Mouse (Mus musculus) heart, embryonic 14.5 days (tissue): ENCODE results near the gene Olfr401. TPM values are rescaled to one million over a fixed set of nuclear protein-coding genes. Genes with fewer than 3 reads are reported as not detected.

Source experiments
- ATAC-seq: fragments of 200-750 bp; cut with Nextera tagmentation; 2 replicates; pipeline ENCODE4 v1.8.0; 2017; ENCODE audit warnings: low read depth, moderate TSS enrichment; ENCODE audit not compliant: insufficient number of reproducible peaks, insufficient read depth, low FRiP score
- H3K27ac ChIP-seq, 2 experiments: fragments of 200-500 bp in 1 of 2; fragments of 300-500 bp in 1 of 2; sonication (generic) in 1 of 2; replicated peaks in 1 of 2; 2 replicates each; pipeline ENCODE4 v1.5.1; 2012 to 2014; ENCODE audit warnings: low read depth in 2 of 2, low read length in 2 of 2, control low read depth in 1 of 2, mild to moderate bottlenecking in 1 of 2, mixed read lengths in 1 of 2; ENCODE audit not compliant: control insufficient read depth in 1 of 2, insufficient read depth in 1 of 2
- H3K27me3 ChIP-seq: fragments of 300-500 bp; sonication (generic); 2 replicates; pipeline ENCODE4 v1.6.1; 2014; ENCODE audit warnings: mild to moderate bottlenecking, low read length, control low read depth; ENCODE audit not compliant: control insufficient read depth, insufficient read depth
- H3K36me3 ChIP-seq: fragments of 300-500 bp; sonication (generic); 2 replicates; pipeline ENCODE4 v1.6.1; 2014; ENCODE audit warnings: mild to moderate bottlenecking, control low read depth, low read length, mixed read lengths; ENCODE audit not compliant: control insufficient read depth, insufficient read depth
- H3K4me1 ChIP-seq, 2 experiments: fragments of 200-500 bp in 1 of 2; fragments of 300-500 bp in 1 of 2; sonication (generic) in 1 of 2; 2 replicates each; pipeline ENCODE4 v1.6.1; 2012 to 2014; ENCODE audit warnings: low read length in 2 of 2, control low read depth in 1 of 2, mixed read lengths in 1 of 2; ENCODE audit not compliant: control insufficient read depth in 2 of 2, insufficient read depth in 2 of 2
- H3K4me2 ChIP-seq: fragments of 300-500 bp; sonication (generic); 2 replicates; pipeline ENCODE4 v1.6.1; 2014; ENCODE audit warnings: mild to moderate bottlenecking, low read length
- H3K4me3 ChIP-seq, 2 experiments: fragments of 200-500 bp in 1 of 2; fragments of 300-500 bp in 1 of 2; sonication (generic) in 1 of 2; 2 replicates each; pipeline ENCODE4 v1.5.1; 2012 to 2014; ENCODE audit warnings: low read length in 2 of 2, mild to moderate bottlenecking in 2 of 2, control low read depth in 1 of 2, low read depth in 1 of 2, moderate library complexity in 1 of 2; ENCODE audit not compliant: control insufficient read depth in 1 of 2, insufficient read depth in 1 of 2
- H3K9ac ChIP-seq: fragments of 300-500 bp; sonication (generic); 2 replicates; pipeline ENCODE4 v1.6.1; 2014; ENCODE audit warnings: mild to moderate bottlenecking, low read length
- H3K9me3 ChIP-seq: fragments of 300-500 bp; sonication (generic); 2 replicates; pipeline ENCODE4 v1.6.1; 2016; ENCODE audit warnings: low read length, control low read depth; ENCODE audit not compliant: control insufficient read depth
- polyA plus RNA-seq: library from polyadenylated mRNA; unstranded; fragments of >200 nt; fragmentation: Nextera tagmentation; extraction: Ambion mirVana; gene quantifications from 2 replicates; pipeline ENCODE4 v1.2.1, GENCODE M21; 2014

The Olfr401 gene
- polyA plus RNA-seq, 1 experiment from 2014 or later = not detected

DNA sequence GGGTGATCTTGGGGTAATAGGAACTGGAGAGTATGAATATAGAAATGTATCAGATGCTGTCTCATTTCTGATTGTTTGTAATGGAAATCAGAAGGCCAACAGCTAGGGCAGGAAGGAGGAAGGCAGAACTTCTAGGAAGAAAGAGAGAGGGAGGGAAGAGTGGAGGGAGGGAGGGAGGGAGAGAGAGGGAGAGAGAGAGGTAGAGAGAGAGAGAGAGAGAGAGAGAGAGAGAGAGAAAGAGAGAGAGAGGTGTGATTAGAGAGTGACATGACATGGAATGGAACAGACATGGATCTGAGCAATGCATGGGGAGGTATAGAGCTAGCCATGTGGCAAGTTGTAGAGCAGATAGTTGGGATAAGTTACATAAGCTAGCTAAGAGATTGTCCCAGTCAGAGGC, 55.3 kb downstream of the Olfr401 start:
- no peak overlapping the region for H3K27ac ChIP-seq
- H3K9me3 ChIP-seq = no peaks in the 10 kb centered on the region
- H3K9ac ChIP-seq = no peak overlapping the region
- no peak overlapping the region for H3K4me2 ChIP-seq
- H3K4me1 ChIP-seq = no peaks in the 10 kb centered on the region
- no peaks in the 10 kb centered on the region for H3K27me3 ChIP-seq
- H3K4me3 ChIP-seq = no peak overlapping the region
- no peaks in the 10 kb centered on the region for H3K36me3 ChIP-seq
- no peak for ATAC-seq

Other genes starting within 250 kb of the Olfr401 start
- gene Olfr394, start 222.9 kb upstream of the Olfr401 start, polyA plus RNA-seq = not detected in 2 replicates
- gene Olfr395, start 204.4 kb upstream of the Olfr401 start, polyA plus RNA-seq = not detected in 2 replicates
- gene Olfr23, start 177.0 kb upstream of the Olfr401 start, polyA plus RNA-seq = not detected in 2 replicates
- gene Olfr397, start 152.9 kb upstream of the Olfr401 start, polyA plus RNA-seq = not detected in 2 replicates
- not detected in 2 replicates for gene Olfr398, start 123.3 kb upstream of the Olfr401 start, polyA plus RNA-seq
- not detected in 2 replicates for gene Olfr139, start 57.2 kb upstream of the Olfr401 start, polyA plus RNA-seq
- gene Olfr399, start 57.1 kb upstream of the Olfr401 start, polyA plus RNA-seq = not detected in 2 replicates
- not detected in 2 replicates for gene Zfp616, start 43.8 kb upstream of the Olfr401 start, polyA plus RNA-seq
- not detected in 2 replicates for gene Olfr402, start 39.8 kb downstream of the Olfr401 start, polyA plus RNA-seq
- gene Olfr403, start 72.5 kb downstream of the Olfr401 start, polyA plus RNA-seq = not detected in 2 replicates
- gene Olfr43, start 97.7 kb downstream of the Olfr401 start, polyA plus RNA-seq = not detected in 2 replicates
- not detected in 2 replicates for gene Olfr406, start 146.1 kb downstream of the Olfr401 start, polyA plus RNA-seq
- not detected in 2 replicates for gene Olfr59, start 170.0 kb downstream of the Olfr401 start, polyA plus RNA-seq
- gene Olfr410, start 224.3 kb downstream of the Olfr401 start, polyA plus RNA-seq = not detected in 2 replicates
- gene Olfr411, start 238.9 kb downstream of the Olfr401 start, polyA plus RNA-seq = not detected in 2 replicates
- gene Olfr412, start 248.4 kb downstream of the Olfr401 start, polyA plus RNA-seq = not detected in 2 replicates